Mouse (Mus musculus) adrenal gland, adult 18-20 months (tissue): ENCODE data around the gene Ell. TPM values are rescaled to one million over a fixed set of nuclear protein-coding genes. Genes with fewer than 3 reads are reported as not detected.

Experiments
- DNase-seq, 2 experiments: peaks; one replicate each; pipeline ENCODE4 v3.0.0; 2021 to 2022; ENCODE audit warnings: low spot score in 2 of 2
- total RNA-seq, 2 experiments: library from RNA; stranded (reverse); gene quantifications; 1 replicate in 1 of 2; 2 replicates in 1 of 2; pipeline ENCODE4 v1.2.3; 2021

The Ell gene
- total RNA-seq, 2 experiments from 2014 or later = 23.1 to 26.6 TPM

DNA sequence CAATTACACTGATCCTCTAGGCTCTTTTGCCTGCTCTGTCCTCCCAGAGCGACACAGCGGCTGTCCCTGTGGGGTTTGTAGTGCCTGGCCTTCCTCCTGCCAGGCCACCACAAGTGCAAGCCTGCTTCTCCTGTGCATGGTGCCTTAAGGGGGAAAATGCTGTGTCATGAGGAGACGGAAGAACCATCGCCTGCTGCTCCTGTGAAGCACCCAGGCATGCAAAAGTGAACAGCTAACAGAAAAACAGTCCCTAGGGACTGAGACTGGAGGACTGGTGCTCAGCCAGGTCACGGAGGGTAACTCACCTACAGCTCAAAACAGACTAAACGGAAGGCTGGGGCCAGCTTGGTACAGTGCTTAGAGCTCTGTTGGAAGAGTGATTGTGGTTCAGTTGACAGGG is 96.3 kb downstream of the Ell start:
- DNase-seq = no peak

- no peak for DNase-seq
Observed at GRCm38 (mm10) chr8:70636838-70637237, 97.6 kb downstream of the Ell start.

DNA sequence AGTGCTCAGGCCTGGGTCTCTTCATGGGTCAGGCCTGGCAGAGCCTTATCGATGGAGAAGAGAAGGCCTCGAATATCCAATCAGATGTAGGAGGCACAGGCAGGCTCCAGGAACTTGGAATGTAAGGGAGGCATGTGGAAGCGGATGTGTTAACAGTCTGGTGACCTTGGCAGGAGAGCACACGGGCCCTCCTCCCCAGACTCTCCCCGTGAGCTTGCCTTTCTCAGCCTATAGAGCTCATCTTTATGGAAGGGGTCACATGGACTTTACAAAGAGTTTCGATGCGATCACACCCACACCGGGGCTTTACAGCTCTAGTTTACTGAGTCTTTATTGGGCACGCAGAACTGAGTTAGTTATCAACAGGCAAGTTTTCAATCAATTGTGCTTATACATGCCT is 99.5 kb downstream of the Ell start:
- no peak for DNase-seq

Other genes with a start within 250 kb of the Ell start
- 10 to 100 TPM; 63.9 to 70.5 TPM for gene Ddx49, start 237.0 kb upstream of the Ell start, total RNA-seq
- 100 to 1,000 TPM; 185 to 205 TPM for gene Cope, start 236.9 kb upstream of the Ell start, total RNA-seq
- gene Cers1, start 223.7 kb upstream of the Ell start, total RNA-seq = 1 to 10 TPM; 2.0 to 2.5 TPM
- not detected for gene Gdf1, start 209.6 kb upstream of the Ell start, total RNA-seq
- gene Upf1, start 186.2 kb upstream of the Ell start, total RNA-seq = 10 to 100 TPM; 64.0 to 70.2 TPM
- under 1 TPM in 1 of 2 experiments, not detected in 1; 0.35 TPM for gene Comp, start 165.9 kb upstream of the Ell start, total RNA-seq
- 10 to 100 TPM; 19.3 to 22.3 TPM for gene Crtc1, start 99.9 kb upstream of the Ell start, total RNA-seq
- gene Klhl26, start 62.5 kb upstream of the Ell start, total RNA-seq = 10 to 100 TPM; 26.0 to 27.0 TPM
- 10 to 100 TPM; 20.4 to 26.4 TPM for gene Tmem59l, start 52.1 kb upstream of the Ell start, total RNA-seq
- 1 to 10 TPM in 1 of 2 experiments, under 1 TPM in 1; 0.74 to 1.6 TPM for gene Crlf1, start 46.3 kb upstream of the Ell start, total RNA-seq
- gene Rex1bd, start 32.7 kb upstream of the Ell start, total RNA-seq = 100 to 1,000 TPM; 155 to 174 TPM
- gene Uba52, start 28.7 kb upstream of the Ell start, total RNA-seq = 1,000 to 10,000 TPM; 1,449 to 1,570 TPM
- 100 to 1,000 TPM; 257 to 332 TPM for gene Fkbp8, start 11.7 kb upstream of the Ell start, total RNA-seq
- 10 to 100 TPM; 68.1 to 76.3 TPM for gene Kxd1, start 11.5 kb upstream of the Ell start, total RNA-seq
- gene Isyna1, start 54.9 kb downstream of the Ell start, total RNA-seq = 100 to 1,000 TPM; 115 to 165 TPM
- 10 to 100 TPM; 78.5 to 86.9 TPM for gene Ssbp4, start 69.4 kb downstream of the Ell start, total RNA-seq
- gene Lrrc25, start 76.7 kb downstream of the Ell start, total RNA-seq = 1 to 10 TPM; 1.4 to 3.0 TPM
- gene Gdf15, start 93.0 kb downstream of the Ell start, total RNA-seq = 1 to 10 TPM; 2.2 to 6.4 TPM
- gene Pgpep1, start 120.9 kb downstream of the Ell start, total RNA-seq = 100 to 1,000 TPM; 101 to 153 TPM
- gene Lsm4, start 133.8 kb downstream of the Ell start, total RNA-seq = 10 to 100 TPM; 73.2 to 75.9 TPM
- gene Jund, start 159.5 kb downstream of the Ell start, total RNA-seq = 100 to 1,000 TPM; 228 to 252 TPM
- gene Iqcn, start 164.0 kb downstream of the Ell start, total RNA-seq = under 1 TPM in 1 of 2 experiments, not detected in 1; 0.10 TPM
- gene Gm3336, start 179.1 kb downstream of the Ell start, total RNA-seq = under 1 TPM in 1 of 2 experiments, not detected in 1; 0.53 TPM
- gene Pde4c, start 184.3 kb downstream of the Ell start, total RNA-seq = under 1 TPM; 0.42 to 0.86 TPM
- 10 to 100 TPM; 52.4 to 60.4 TPM for gene Rab3a, start 215.2 kb downstream of the Ell start, total RNA-seq
- 100 to 1,000 TPM in 1 of 2 experiments, 10 to 100 TPM in 1; 94.9 to 120 TPM for gene Mpv17l2, start 221.5 kb downstream of the Ell start, total RNA-seq
- gene Pik3r2, start 237.3 kb downstream of the Ell start, total RNA-seq = 10 to 100 TPM; 30.5 to 36.5 TPM